Mouse (Mus musculus) limb, embryonic 13.5 days (tissue): ENCODE results near the gene Ccdc88c. TPM values are rescaled to one million over a fixed set of nuclear protein-coding genes. Genes with fewer than 3 reads are reported as not detected.

Experiments
- ATAC-seq: fragments of 200-750 bp; cut with Nextera tagmentation; 2 replicates; pipeline ENCODE4 v1.8.0; 2017; ENCODE audit warnings: low read depth, moderate number of reproducible peaks, moderate TSS enrichment; ENCODE audit not compliant: low FRiP score
- H3K27ac ChIP-seq: fragments of 300-500 bp; sonication (generic); 2 replicates; pipeline ENCODE4 v1.5.1; 2015; ENCODE audit warnings: inconsistent platforms, mild to moderate bottlenecking, moderate library complexity
- H3K27me3 ChIP-seq: fragments of 300-500 bp; sonication (generic); 2 replicates; pipeline ENCODE4 v1.6.1; 2015; ENCODE audit warnings: mild to moderate bottlenecking, inconsistent platforms
- H3K36me3 ChIP-seq: fragments of 300-500 bp; sonication (generic); 2 replicates; pipeline ENCODE4 v1.6.1; 2015; ENCODE audit warnings: inconsistent platforms, mild to moderate bottlenecking, moderate library complexity
- H3K4me1 ChIP-seq: fragments of 300-500 bp; sonication (generic); 2 replicates; pipeline ENCODE4 v1.6.1; 2015; ENCODE audit warnings: inconsistent platforms
- H3K4me2 ChIP-seq: fragments of 300-500 bp; sonication (generic); replicated peaks from 2 replicates; pipeline ENCODE4 v1.6.1; 2015; ENCODE audit warnings: inconsistent platforms, mild to moderate bottlenecking, moderate library complexity
- H3K4me3 ChIP-seq: fragments of 300-500 bp; sonication (generic); 2 replicates; pipeline ENCODE4 v1.5.1; 2015; ENCODE audit warnings: moderate library complexity, mild to moderate bottlenecking, inconsistent platforms
- H3K9ac ChIP-seq: fragments of 300-500 bp; sonication (generic); 2 replicates; pipeline ENCODE4 v1.6.1; 2015; ENCODE audit warnings: mild to moderate bottlenecking, inconsistent platforms
- H3K9me3 ChIP-seq: fragments of 300-500 bp; sonication (generic); 2 replicates; pipeline ENCODE4 v1.6.1; 2016; ENCODE audit warnings: inconsistent platforms
- WGBS: fragments of 180-500 bp; shearing (Covaris S2); methylation state at CpG from one replicate; pipeline ENCODE4 v1.1.7; 2015; 5-methylcytosine and 5-hydroxymethylcytosine counted together
- polyA plus RNA-seq: library from polyadenylated mRNA; unstranded; fragments of >200 nt; fragmentation: Nextera tagmentation; extraction: Ambion mirVana; gene quantifications from 2 replicates; pipeline ENCODE4 v1.2.1, GENCODE M21; 2015

Gene Ccdc88c
- polyA plus RNA-seq, 1 experiment from 2014 or later: 3.7 TPM

- Histone ChIP-seq H3K4me2 (no peak overlapping the region), H3K27me3 (peaks cover 40% of the 10 kb centered on the region), H3K4me1 (peaks cover 58% of the 10 kb centered on the region), H3K27ac (no peak overlapping the region), H3K4me3 (no peak overlapping the region), H3K9ac (no peak overlapping the region), H3K9me3 (no peaks in the 10 kb centered on the region), H3K36me3 (no peaks in the 10 kb centered on the region)
- no peak for ATAC-seq
- 61% methylated on average over 7 of the region's 7 CpGs for whole genome bisulfite sequencing
These were observed 36.4 kb downstream of the Ccdc88c start for GRCm38 (mm10) chr12:100992505-100992904.

GRCm38 (mm10) chr12:100991119-100991518, 37.7 kb downstream of the Ccdc88c start:
- Histone ChIP-seq H3K9ac (no peak overlapping the region), H3K4me1 (peaks cover 55% of the 10 kb centered on the region), H3K36me3 (no peaks in the 10 kb centered on the region), H3K4me3 (no peak overlapping the region), H3K4me2 (no peak overlapping the region), H3K9me3 (no peaks in the 10 kb centered on the region), H3K27ac (no peak overlapping the region), H3K27me3 (peaks cover 35% of the 10 kb centered on the region)
- ATAC-seq: no peak
- 60% methylated on average over 3 of the region's 3 CpGs for WGBS

GRCm38 (mm10) chr12:100990291-100990690, 38.6 kb downstream of the Ccdc88c start:
- peak; percentile 59; the same call in 1 of the 2 replicates for ATAC-seq

GRCm38 (mm10) chr12:100989780-100990288, 39.0 kb downstream of the Ccdc88c start:
- Histone ChIP-seq H3K27ac (no peak overlapping the region), H3K9ac (no peak overlapping the region), H3K9me3 (no peaks in the 10 kb centered on the region), H3K4me3 (no peak overlapping the region), H3K27me3 (peaks cover 37% of the 10 kb centered on the region), H3K4me1 (peaks cover 59% of the 10 kb centered on the region), H3K36me3 (no peaks in the 10 kb centered on the region), H3K4me2 (peak overlapping the region; percentile 21)
- WGBS: 15% methylated on average over 4 of the region's 4 CpGs
- no peak for ATAC-seq

More at GRCm38 (mm10) chr12:100990291-100990690, 38.6 kb downstream of the Ccdc88c start:
- Histone ChIP-seq H3K27ac (no peak overlapping the region), H3K4me2 (peak overlapping the region; percentile 21), H3K36me3 (no peaks in the 10 kb centered on the region), H3K4me3 (no peak overlapping the region), H3K9ac (peak overlapping the region; percentile 19; the same call in 1 of the 2 replicates), H3K9me3 (no peaks in the 10 kb centered on the region), H3K4me1 (peaks cover 54% of the 10 kb centered on the region), H3K27me3 (peaks cover 35% of the 10 kb centered on the region)
- WGBS: 6% methylated on average over 12 of the region's 12 CpGs

- no peak overlapping the region for H3K9ac ChIP-seq
- peaks cover 28% of the 10 kb centered on the region for H3K27me3 ChIP-seq
- ATAC-seq: no peak
These were observed 40.3 kb downstream of the Ccdc88c start for GRCm38 (mm10) chr12:100988324-100989130.

GRCm38 (mm10) chr12:100986423-100986822, 42.4 kb downstream of the Ccdc88c start:
- Histone ChIP-seq H3K4me1 (peaks cover 64% of the 10 kb centered on the region), H3K27me3 (peaks cover 28% of the 10 kb centered on the region), H3K36me3 (no peaks in the 10 kb centered on the region), H3K27ac (peak overlapping the region; percentile 39; the same call in 1 of the 2 replicates), H3K4me3 (no peak overlapping the region), H3K9me3 (no peaks in the 10 kb centered on the region), H3K4me2 (no peak overlapping the region), H3K9ac (no peak overlapping the region)
- ATAC-seq: 0 out of 2 replicates have a peak, but pooled peaks have one; percentile 11
- WGBS: 51% methylated on average over 4 of the region's 4 CpGs

More at GRCm38 (mm10) chr12:100988324-100989130, 40.3 kb downstream of the Ccdc88c start:
- H3K27ac ChIP-seq: no peak overlapping the region
- H3K9me3 ChIP-seq: no peaks in the 10 kb centered on the region
- no peaks in the 10 kb centered on the region for H3K36me3 ChIP-seq
- WGBS: 84% methylated on average over 15 of the region's 15 CpGs
- no peak overlapping the region for H3K4me2 ChIP-seq
- H3K4me1 ChIP-seq: peaks cover 68% of the 10 kb centered on the region
- H3K4me3 ChIP-seq: no peak overlapping the region

- WGBS: 20% methylated on average over 2 of the region's 2 CpGs
These were observed 43.1 kb downstream of the Ccdc88c start for GRCm38 (mm10) chr12:100985793-100986157.

GRCm38 (mm10) chr12:100985050-100985792, 43.6 kb downstream of the Ccdc88c start:
- H3K9ac ChIP-seq: no peak overlapping the region
- H3K4me1 ChIP-seq: peaks cover 63% of the 10 kb centered on the region
- H3K4me3 ChIP-seq: no peak overlapping the region
- no peaks in the 10 kb centered on the region for H3K9me3 ChIP-seq
- ATAC-seq: no peak
- H3K36me3 ChIP-seq: no peaks in the 10 kb centered on the region
- H3K27ac ChIP-seq: no peak overlapping the region
- peaks cover 24% of the 10 kb centered on the region for H3K27me3 ChIP-seq
- WGBS: 65% methylated on average over 10 of the region's 10 CpGs
- no peak overlapping the region for H3K4me2 ChIP-seq

More at GRCm38 (mm10) chr12:100985793-100986157, 43.1 kb downstream of the Ccdc88c start:
- H3K9me3 ChIP-seq: no peaks in the 10 kb centered on the region
- no peak overlapping the region for H3K4me3 ChIP-seq
- H3K4me2 ChIP-seq: no peak overlapping the region
- no peak overlapping the region for H3K27ac ChIP-seq
- H3K27me3 ChIP-seq: peaks cover 24% of the 10 kb centered on the region
- H3K4me1 ChIP-seq: peaks cover 63% of the 10 kb centered on the region
- no peak for ATAC-seq
- no peak overlapping the region for H3K9ac ChIP-seq
- H3K36me3 ChIP-seq: no peaks in the 10 kb centered on the region

- Histone ChIP-seq H3K9me3 (no peaks in the 10 kb centered on the region), H3K27ac (no peak overlapping the region), H3K4me2 (no peak overlapping the region), H3K9ac (no peak overlapping the region), H3K27me3 (peaks cover 21% of the 10 kb centered on the region), H3K4me3 (no peak overlapping the region), H3K36me3 (no peaks in the 10 kb centered on the region), H3K4me1 (peaks cover 49% of the 10 kb centered on the region)
- 66% methylated on average over 11 of the region's 11 CpGs for WGBS
- no peak for ATAC-seq
These were observed 45.3 kb downstream of the Ccdc88c start for GRCm38 (mm10) chr12:100983565-100983964.

- H3K4me1 ChIP-seq: peaks cover 49% of the 10 kb centered on the region
- H3K4me3 ChIP-seq: no peak overlapping the region
- ATAC-seq: no peak
- H3K36me3 ChIP-seq: no peaks in the 10 kb centered on the region
- 76% methylated on average over 8 of the region's 8 CpGs for WGBS
- H3K9ac ChIP-seq: no peak overlapping the region
- H3K9me3 ChIP-seq: no peaks in the 10 kb centered on the region
- peaks cover 14% of the 10 kb centered on the region; the same call in 1 of the 2 replicates for H3K27me3 ChIP-seq
- H3K27ac ChIP-seq: no peak overlapping the region
- H3K4me2 ChIP-seq: no peak overlapping the region
These were observed 46.6 kb downstream of the Ccdc88c start for GRCm38 (mm10) chr12:100982217-100982616.

- ATAC-seq: no peak
- Histone ChIP-seq H3K4me1 (peaks cover 38% of the 10 kb centered on the region), H3K4me3 (no peak overlapping the region), H3K4me2 (no peak overlapping the region), H3K9ac (no peak overlapping the region), H3K27me3 (peaks cover 14% of the 10 kb centered on the region), H3K36me3 (no peaks in the 10 kb centered on the region), H3K9me3 (no peaks in the 10 kb centered on the region), H3K27ac (no peak overlapping the region)
- 40% methylated on average over 9 of the region's 9 CpGs for WGBS
These were observed 48.3 kb downstream of the Ccdc88c start for GRCm38 (mm10) chr12:100980551-100981008.

- WGBS: 81% methylated on average over 5 of the region's 5 CpGs
- Histone ChIP-seq H3K9me3 (no peaks in the 10 kb centered on the region), H3K36me3 (no peaks in the 10 kb centered on the region), H3K4me3 (no peak overlapping the region), H3K9ac (no peak overlapping the region), H3K27ac (no peak overlapping the region), H3K27me3 (peaks cover 12% of the 10 kb centered on the region), H3K4me1 (peaks cover 28% of the 10 kb centered on the region), H3K4me2 (no peak overlapping the region)
- no peak for ATAC-seq
These were observed 49.2 kb downstream of the Ccdc88c start for GRCm38 (mm10) chr12:100979616-100980015.
